Mouse (Mus musculus): Measurements from ENCODE around the gene Anks6. TPM values are rescaled to one million over a fixed set of nuclear protein-coding genes. Genes with fewer than 3 reads are reported as not detected.

The Anks6 gene
- total and polyA plus RNA-seq, 3 experiments, result not detected

DNA sequence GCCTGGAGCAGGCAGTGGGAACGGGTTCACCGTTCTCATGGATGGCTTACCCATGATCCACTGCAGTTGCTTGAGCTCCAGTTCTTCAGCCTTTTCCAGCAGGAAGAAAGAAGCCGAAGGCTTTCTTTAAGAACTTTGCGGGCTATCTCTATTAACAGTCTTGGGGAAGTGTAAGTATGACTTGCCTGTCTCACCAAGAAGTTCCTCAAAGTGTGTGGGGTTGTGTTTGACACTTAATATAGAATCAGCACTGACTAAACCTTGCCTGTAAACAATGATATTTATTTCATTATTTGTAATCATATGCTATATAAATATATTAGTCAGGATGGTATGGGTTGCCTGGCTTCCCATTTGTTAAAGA, 23.4 kb upstream of the Anks6 start:
- Histone ChIP-seq H3K9me3 (replicated peaks; ENCODE audit: insufficient read depth, low read length) (no peaks in the 10 kb centered on the region), H3K27me3 (ENCODE audit: control insufficient read depth in 1 of 2, insufficient read depth in 2 of 2, low read length in 2 of 2) (peaks cover under 1 to 1% of the 10 kb centered on the region in 2 experiments; a peak in 2 of 4 replicates), H3K4me3 (ENCODE audit: control insufficient read depth in 1 of 2, insufficient read depth in 1 of 2, low read depth in 2 of 2, low read length in 2 of 2) (no peak overlapping the region), H3K27ac (ENCODE audit: control insufficient read depth, low read depth, low read length) (no peak overlapping the region), H3K4me1 (ENCODE audit: control insufficient read depth in 1 of 2, insufficient read depth in 2 of 2, low read length in 2 of 2) (no peaks in the 10 kb centered on the region), H3K36me3 (ENCODE audit: control insufficient read depth in 1 of 2, insufficient read depth in 2 of 2, low read length in 2 of 2) (no peaks in the 10 kb centered on the region), H3K9ac (ENCODE audit: control insufficient read depth, low read depth, low read length, poor library complexity, severe bottlenecking) (no peak overlapping the region), H3K79me2 (ENCODE audit: control insufficient read depth, insufficient read depth, low read length, poor library complexity) (no peaks in the 10 kb centered on the region)
- no peak for DNase-seq (ENCODE audit: low read depth, low spot score)
- TF ChIP-seq ZKSCAN1 (IDR thresholded peaks at IDR 0.05; ENCODE audit: low read depth, low read length), result no peak
- TF ChIP-seq MAX (IDR thresholded peaks at IDR 0.05; ENCODE audit: low read length), result no peak
- no peak for TF ChIP-seq ELF1 (IDR thresholded peaks at IDR 0.05; ENCODE audit: low read depth, low read length)
- TF ChIP-seq NELFE (IDR thresholded peaks at IDR 0.05; ENCODE audit: low read depth, low read length), result no peak
- TF ChIP-seq MAZ (IDR thresholded peaks at IDR 0.05; ENCODE audit: low read depth, low read length), result no peak

DNA sequence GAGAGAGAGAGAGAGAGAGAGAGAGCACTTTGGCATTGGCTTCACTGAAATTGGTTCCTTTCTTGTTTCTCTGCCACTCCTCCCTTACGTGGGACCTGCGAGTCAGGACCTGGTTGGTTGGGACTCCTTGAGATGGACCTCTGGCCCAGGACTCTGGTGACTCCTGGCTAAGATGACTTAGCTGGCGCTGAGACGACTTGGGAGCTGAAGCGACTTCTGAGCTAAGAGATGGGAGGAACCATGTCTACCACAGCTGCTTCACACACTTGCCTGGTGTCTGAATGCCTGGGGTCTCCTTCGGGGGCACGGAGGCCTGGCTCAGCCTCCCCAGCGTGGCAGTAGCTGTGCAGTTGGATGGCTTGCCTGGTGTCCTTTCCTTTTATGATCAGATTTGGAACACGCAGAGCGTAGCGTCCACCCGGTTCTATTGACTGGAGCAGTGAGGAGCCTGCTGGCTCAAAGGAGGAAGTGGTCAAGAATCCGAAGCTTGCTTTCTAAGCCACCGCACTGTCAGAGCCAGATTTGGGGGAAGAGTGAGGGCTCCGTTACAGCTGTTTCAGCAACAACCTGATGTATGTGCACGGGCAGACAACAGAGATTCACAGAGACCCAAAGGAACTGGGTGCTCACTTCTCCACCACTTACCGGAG, 22.9 kb upstream of the Anks6 start:
- no peak overlapping the region for H3K4me3 ChIP-seq (ENCODE audit: control insufficient read depth in 1 of 2, insufficient read depth in 1 of 2, low read depth in 2 of 2, low read length in 2 of 2)
- H3K27me3 ChIP-seq (ENCODE audit: control insufficient read depth in 1 of 2, insufficient read depth in 2 of 2, low read length in 2 of 2), result peaks cover 2 to 3% of the 10 kb centered on the region in 2 experiments; a peak in 3 of 4 replicates
- no peaks in the 10 kb centered on the region for H3K9me3 ChIP-seq (replicated peaks; ENCODE audit: insufficient read depth, low read length)
- H3K4me1 ChIP-seq (ENCODE audit: control insufficient read depth in 1 of 2, insufficient read depth in 2 of 2, low read length in 2 of 2), result no peaks in the 10 kb centered on the region
- DNase-seq (ENCODE audit: low read depth, low spot score), result no peak
- no peak overlapping the region for H3K27ac ChIP-seq (ENCODE audit: control insufficient read depth, low read depth, low read length)
- no peaks in the 10 kb centered on the region for H3K79me2 ChIP-seq (ENCODE audit: control insufficient read depth, insufficient read depth, low read length, poor library complexity)
- H3K9ac ChIP-seq (ENCODE audit: control insufficient read depth, low read depth, low read length, poor library complexity, severe bottlenecking), result no peak overlapping the region
- no peak for TF ChIP-seq TBP (IDR thresholded peaks at IDR 0.05; ENCODE audit: low read depth, low read length)
- TF ChIP-seq USF2 (IDR thresholded peaks at IDR 0.05; ENCODE audit: borderline replicate concordance in 1 of 2, insufficient read depth in 1 of 2, low read depth in 1 of 2, low read length in 2 of 2), result no peak
- no peak for TF ChIP-seq ELF1 (IDR thresholded peaks at IDR 0.05; ENCODE audit: low read depth, low read length)
- TF ChIP-seq SMC3 (IDR thresholded peaks at IDR 0.05; ENCODE audit: low read depth, low read length), result no peak
- no peak for TF ChIP-seq RAD21 (IDR thresholded peaks at IDR 0.05; ENCODE audit: low read depth, low read length)
- TF ChIP-seq HCFC1 (IDR thresholded peaks at IDR 0.05; ENCODE audit: low read depth, low read length), result no peak
- no peak for TF ChIP-seq POLR2AphosphoS2 (IDR thresholded peaks at IDR 0.05; ENCODE audit: low read length)
- no peak for TF ChIP-seq ZC3H11A (IDR thresholded peaks at IDR 0.05; ENCODE audit: low read depth, low read length)
- H3K36me3 ChIP-seq (ENCODE audit: control insufficient read depth in 1 of 2, insufficient read depth in 2 of 2, low read length in 2 of 2), result no peaks in the 10 kb centered on the region

DNA sequence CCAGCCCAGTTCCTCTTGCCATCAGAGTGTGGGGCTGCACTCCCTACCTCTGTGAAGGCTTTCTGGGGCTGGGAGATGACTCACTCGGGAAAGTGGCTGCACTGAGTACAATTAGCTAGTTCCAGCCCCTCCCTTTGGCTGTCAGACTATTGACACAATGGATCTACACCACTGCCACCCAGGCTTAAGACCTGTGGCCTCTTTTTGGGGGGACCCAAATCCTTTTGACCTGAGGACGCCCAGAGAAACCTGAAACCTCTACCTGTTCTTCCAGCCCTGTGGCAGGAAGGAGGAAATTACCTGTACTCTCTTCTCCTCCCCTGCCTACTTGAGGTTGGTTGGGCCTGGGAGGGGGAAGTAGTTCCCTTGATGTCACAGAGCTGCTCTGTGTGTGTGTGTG, 17.8 kb upstream of the Anks6 start:
- H3K9ac ChIP-seq (ENCODE audit: control insufficient read depth, low read depth, low read length, poor library complexity, severe bottlenecking), result no peak overlapping the region
- TF ChIP-seq MYB (IDR thresholded peaks at IDR 0.05; ENCODE audit: low read depth, low read length), result no peak
- no peak for TF ChIP-seq CTCF (IDR thresholded peaks at IDR 0.05 in 2 of 3, conservative IDR thresholded peaks at IDR 0.05 in 1 of 3; ENCODE audit: control insufficient read depth in 1 of 3, insufficient read depth in 1 of 3, low read depth in 2 of 3, low read length in 3 of 3, poor library complexity in 1 of 3, severe bottlenecking in 1 of 3)
- no peak for TF ChIP-seq POLR2A (IDR thresholded peaks at IDR 0.05; ENCODE audit: control insufficient read depth in 1 of 2, insufficient read depth in 1 of 2, low read depth in 1 of 2, low read length in 2 of 2, poor library complexity in 1 of 2)
- TF ChIP-seq ZNF384 (IDR thresholded peaks at IDR 0.05; ENCODE audit: low read depth, low read length), result no peak
- TF ChIP-seq E2F4 (IDR thresholded peaks at IDR 0.05; ENCODE audit: borderline replicate concordance, low read depth, low read length), result no peak
- peaks cover 2 to 5% of the 10 kb centered on the region in 2 experiments; a peak in 3 of 4 replicates for H3K27me3 ChIP-seq (ENCODE audit: control insufficient read depth in 1 of 2, insufficient read depth in 2 of 2, low read length in 2 of 2)
- H3K4me1 ChIP-seq (ENCODE audit: control insufficient read depth in 1 of 2, insufficient read depth in 2 of 2, low read length in 2 of 2), result no peaks in the 10 kb centered on the region
- no peaks in the 10 kb centered on the region for H3K9me3 ChIP-seq (replicated peaks; ENCODE audit: insufficient read depth, low read length)
- H3K36me3 ChIP-seq (ENCODE audit: control insufficient read depth in 1 of 2, insufficient read depth in 2 of 2, low read length in 2 of 2), result no peaks in the 10 kb centered on the region
- H3K27ac ChIP-seq (ENCODE audit: control insufficient read depth, low read depth, low read length), result no peak overlapping the region
- DNase-seq (ENCODE audit: low read depth, low spot score), result no peak
- no peak overlapping the region for H3K4me3 ChIP-seq (ENCODE audit: control insufficient read depth in 1 of 2, insufficient read depth in 1 of 2, low read depth in 2 of 2, low read length in 2 of 2)
- no peaks in the 10 kb centered on the region for H3K79me2 ChIP-seq (ENCODE audit: control insufficient read depth, insufficient read depth, low read length, poor library complexity)

Data from MEL (cell line).